Mouse (Mus musculus) olfactory bulb, adult 2 months (tissue): ENCODE measurements around the gene Serac1.

Source experiments
- CTCF ChIP-seq: fragments of 200-500 bp; IDR thresholded peaks from 2 replicates; pipeline ENCODE4 v1.5.1; 2012; ENCODE audit warnings: low read depth, mild to moderate bottlenecking, low read length, moderate library complexity; ENCODE audit not compliant: insufficient read depth
- POLR2A ChIP-seq: fragments of 200-500 bp; IDR thresholded peaks from 2 replicates; pipeline ENCODE4 v1.6.1; 2012; ENCODE audit warnings: mild to moderate bottlenecking, low read depth, low read length, moderate library complexity; ENCODE audit not compliant: insufficient read depth

GRCm38 (mm10) chr17:6066021-6066420 is 13.5 kb downstream of the Serac1 start:
- no peak for TF ChIP-seq CTCF
- no peak for TF ChIP-seq POLR2A
